Mouse (Mus musculus) cerebellum, adult 2 months (tissue): Measurements from ENCODE around the gene Clpp.

Experiments
- CTCF ChIP-seq: fragments of 200-500 bp; IDR thresholded peaks from 2 replicates; pipeline ENCODE4 v1.5.1; 2011; ENCODE audit warnings: low read depth, mild to moderate bottlenecking, control low read depth, low read length, moderate library complexity, borderline replicate concordance; ENCODE audit not compliant: insufficient read depth
- POLR2A ChIP-seq: fragments of 200-500 bp; IDR thresholded peaks from 2 replicates; pipeline ENCODE4 v1.6.1; 2011; ENCODE audit warnings: low read length, control low read depth, borderline replicate concordance; ENCODE audit not compliant: insufficient read depth

DNA sequence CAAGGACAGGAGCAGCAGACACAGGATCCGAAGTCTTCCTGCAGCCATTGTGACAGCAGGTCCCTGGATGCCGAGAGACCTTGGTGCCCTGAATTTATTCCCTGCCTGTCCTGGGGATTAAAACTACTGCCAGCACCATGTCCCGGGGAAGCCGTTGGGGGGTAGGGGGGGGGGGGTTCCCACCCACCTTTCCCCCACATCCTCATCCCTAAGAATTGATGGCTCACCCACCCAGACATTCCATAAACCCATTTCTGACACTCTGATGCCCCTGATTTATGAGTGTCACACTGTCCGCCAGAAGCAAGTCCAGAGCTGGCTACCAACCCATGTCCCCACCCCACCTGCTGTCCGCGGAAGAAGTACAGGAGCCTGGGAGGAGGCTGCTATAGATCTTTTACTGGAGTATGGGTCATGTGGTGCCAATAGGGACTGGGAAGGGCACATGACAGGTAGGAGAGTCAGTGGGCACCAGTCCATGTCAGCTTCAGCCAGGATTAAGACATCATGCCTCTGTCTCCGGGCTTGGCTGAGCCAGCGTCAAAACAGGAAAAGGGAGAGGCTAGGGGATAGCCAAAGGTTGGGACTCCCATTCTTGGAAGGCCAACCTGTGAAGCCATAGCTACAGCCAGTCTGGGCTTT lies 10.0 kb downstream of the Clpp start, which contains the start of gene Pspn:
- TF ChIP-seq CTCF, result no peak
- no peak for TF ChIP-seq POLR2A
